Mouse (Mus musculus): ENCODE data around the gene Arfip1. TPM values are rescaled to one million over a fixed set of nuclear protein-coding genes. Genes with fewer than 3 reads are reported as not detected.

The Arfip1 gene
- 18.0 and 27.3 TPM in 2 replicates for polyA plus RNA-seq (2014; fragmentation: Nextera tagmentation; extraction: Ambion mirVana)

GRCm38 (mm10) chr3:84582023-84582912 lies at the start of gene Arfip1:
TSS of gene Arfip1 (minus strand) at chr3:84582625.
- peak within 1 kb of the TSS; percentile 83 for H3K4me3 ChIP-seq (replicated peaks; ENCODE audit: low read depth, low read length)
- peak; percentile 98 for ATAC-seq (ENCODE audit: low FRiP score, low TSS enrichment)
- peak; percentile 98 for DNase-seq
- H3K27me3 ChIP-seq (ENCODE audit: control insufficient read depth, insufficient read depth, low read length): no peaks in the 10 kb centered on the region
- no peaks in the 10 kb centered on the region for H3K36me3 ChIP-seq (ENCODE audit: control insufficient read depth, insufficient read depth, low read length)
- peak within 1 kb of the TSS; percentile 57 for H3K9ac ChIP-seq (replicated peaks; ENCODE audit: low read length)
- H3K9me3 ChIP-seq (ENCODE audit: control insufficient read depth, low read length): no peaks in the 10 kb centered on the region
- under 1% methylated on average over 70 of the region's 70 CpGs for WGBS
- peak within 1 kb of the TSS; percentile 92 for H3K27ac ChIP-seq (replicated peaks; ENCODE audit: low read depth, low read length)
- H3K4me1 ChIP-seq (ENCODE audit: control insufficient read depth, insufficient read depth, low read length): peaks cover 15% of the 10 kb centered on the region
- H3K4me2 ChIP-seq (ENCODE audit: low read length): peak within 1 kb of the TSS; percentile 67

- no peak for ATAC-seq (ENCODE audit: low FRiP score, low TSS enrichment)
- no peaks in the 10 kb centered on the region for H3K27me3 ChIP-seq (ENCODE audit: control insufficient read depth, insufficient read depth, low read length)
Observed at GRCm38 (mm10) chr3:84631586-84631985, 49.2 kb upstream of the Arfip1 start.

GRCm38 (mm10) chr3:84622026-84622425 lies 39.6 kb upstream of the Arfip1 start:
- 71% methylated on average over 3 of the region's 3 CpGs for WGBS
- no peak for ATAC-seq (ENCODE audit: low FRiP score, low TSS enrichment)
- H3K4me2 ChIP-seq (ENCODE audit: low read length): no peak overlapping the region
- DNase-seq: no peak
- no peaks in the 10 kb centered on the region for H3K36me3 ChIP-seq (ENCODE audit: control insufficient read depth, insufficient read depth, low read length)
- H3K4me1 ChIP-seq (ENCODE audit: control insufficient read depth, insufficient read depth, low read length): no peaks in the 10 kb centered on the region
- H3K27me3 ChIP-seq (ENCODE audit: control insufficient read depth, insufficient read depth, low read length): no peaks in the 10 kb centered on the region
- H3K4me3 ChIP-seq (replicated peaks; ENCODE audit: low read depth, low read length): no peak overlapping the region
- no peak overlapping the region for H3K9ac ChIP-seq (replicated peaks; ENCODE audit: low read length)
- H3K9me3 ChIP-seq (ENCODE audit: control insufficient read depth, low read length): no peaks in the 10 kb centered on the region
- H3K27ac ChIP-seq (replicated peaks; ENCODE audit: low read depth, low read length): no peak overlapping the region

More at GRCm38 (mm10) chr3:84631586-84631985, 49.2 kb upstream of the Arfip1 start:
- Histone ChIP-seq H3K4me3 (replicated peaks; ENCODE audit: low read depth, low read length) (no peak overlapping the region), H3K27ac (replicated peaks; ENCODE audit: low read depth, low read length) (no peak overlapping the region), H3K9me3 (ENCODE audit: control insufficient read depth, low read length) (no peaks in the 10 kb centered on the region), H3K9ac (replicated peaks; ENCODE audit: low read length) (no peak overlapping the region), H3K36me3 (ENCODE audit: control insufficient read depth, insufficient read depth, low read length) (no peaks in the 10 kb centered on the region), H3K4me2 (ENCODE audit: low read length) (no peak overlapping the region), H3K4me1 (ENCODE audit: control insufficient read depth, insufficient read depth, low read length) (no peaks in the 10 kb centered on the region)
- 95% methylated on average over 9 of the region's 9 CpGs for WGBS
- no peak for DNase-seq

- Histone ChIP-seq H3K9me3 (ENCODE audit: control insufficient read depth, low read length) (no peaks in the 10 kb centered on the region), H3K9ac (replicated peaks; ENCODE audit: low read length) (no peak overlapping the region), H3K4me1 (ENCODE audit: control insufficient read depth, insufficient read depth, low read length) (no peaks in the 10 kb centered on the region), H3K27ac (replicated peaks; ENCODE audit: low read depth, low read length) (no peak overlapping the region), H3K36me3 (ENCODE audit: control insufficient read depth, insufficient read depth, low read length) (no peaks in the 10 kb centered on the region), H3K4me2 (ENCODE audit: low read length) (no peak overlapping the region), H3K27me3 (ENCODE audit: control insufficient read depth, insufficient read depth, low read length) (no peaks in the 10 kb centered on the region), H3K4me3 (replicated peaks; ENCODE audit: low read depth, low read length) (no peak overlapping the region)
- ATAC-seq (ENCODE audit: low FRiP score, low TSS enrichment) (no peak), DNase-seq (no peak)
- WGBS: 92% methylated on average over 6 of the region's 6 CpGs
Observed at GRCm38 (mm10) chr3:84619725-84620124, 37.3 kb upstream of the Arfip1 start.

- H3K36me3 ChIP-seq (ENCODE audit: control insufficient read depth, insufficient read depth, low read length): no peaks in the 10 kb centered on the region
Observed at GRCm38 (mm10) chr3:84619056-84619455, 36.6 kb upstream of the Arfip1 start.

GRCm38 (mm10) chr3:84618627-84619026 lies 36.2 kb upstream of the Arfip1 start:
- DNase-seq (no peak), ATAC-seq (ENCODE audit: low FRiP score, low TSS enrichment) (no peak)
- no peaks in the 10 kb centered on the region for H3K27me3 ChIP-seq (ENCODE audit: control insufficient read depth, insufficient read depth, low read length)
- 90% methylated on average over 2 of the region's 2 CpGs for WGBS
- H3K4me1 ChIP-seq (ENCODE audit: control insufficient read depth, insufficient read depth, low read length): no peaks in the 10 kb centered on the region
- no peak overlapping the region for H3K4me2 ChIP-seq (ENCODE audit: low read length)
- H3K9me3 ChIP-seq (ENCODE audit: control insufficient read depth, low read length): no peaks in the 10 kb centered on the region
- no peak overlapping the region for H3K9ac ChIP-seq (replicated peaks; ENCODE audit: low read length)
- no peak overlapping the region for H3K4me3 ChIP-seq (replicated peaks; ENCODE audit: low read depth, low read length)
- H3K27ac ChIP-seq (replicated peaks; ENCODE audit: low read depth, low read length): no peak overlapping the region
- H3K36me3 ChIP-seq (ENCODE audit: control insufficient read depth, insufficient read depth, low read length): no peaks in the 10 kb centered on the region

More at GRCm38 (mm10) chr3:84619056-84619455, 36.6 kb upstream of the Arfip1 start:
- Histone ChIP-seq H3K4me1 (ENCODE audit: control insufficient read depth, insufficient read depth, low read length) (no peaks in the 10 kb centered on the region), H3K4me2 (ENCODE audit: low read length) (no peak overlapping the region), H3K27me3 (ENCODE audit: control insufficient read depth, insufficient read depth, low read length) (no peaks in the 10 kb centered on the region), H3K27ac (replicated peaks; ENCODE audit: low read depth, low read length) (no peak overlapping the region), H3K4me3 (replicated peaks; ENCODE audit: low read depth, low read length) (no peak overlapping the region), H3K9me3 (ENCODE audit: control insufficient read depth, low read length) (no peaks in the 10 kb centered on the region), H3K9ac (replicated peaks; ENCODE audit: low read length) (no peak overlapping the region)
- 96% methylated on average over 7 of the region's 7 CpGs for WGBS
- DNase-seq: no peak
- no peak for ATAC-seq (ENCODE audit: low FRiP score, low TSS enrichment)

GRCm38 (mm10) chr3:84615856-84616225 lies 33.4 kb upstream of the Arfip1 start:
- no peak overlapping the region for H3K27ac ChIP-seq (replicated peaks; ENCODE audit: low read depth, low read length)
- no peak overlapping the region for H3K4me3 ChIP-seq (replicated peaks; ENCODE audit: low read depth, low read length)
- no peak for DNase-seq
- 28% methylated on average over 7 of the region's 7 CpGs for whole genome bisulfite sequencing
- H3K4me1 ChIP-seq (ENCODE audit: control insufficient read depth, insufficient read depth, low read length): no peaks in the 10 kb centered on the region
- no peak overlapping the region for H3K4me2 ChIP-seq (ENCODE audit: low read length)
- H3K36me3 ChIP-seq (ENCODE audit: control insufficient read depth, insufficient read depth, low read length): no peaks in the 10 kb centered on the region
- ATAC-seq (ENCODE audit: low FRiP score, low TSS enrichment): no peak
- no peaks in the 10 kb centered on the region for H3K27me3 ChIP-seq (ENCODE audit: control insufficient read depth, insufficient read depth, low read length)
- H3K9ac ChIP-seq (replicated peaks; ENCODE audit: low read length): no peak overlapping the region
- no peaks in the 10 kb centered on the region for H3K9me3 ChIP-seq (ENCODE audit: control insufficient read depth, low read length)

GRCm38 (mm10) chr3:84615050-84615855 lies 32.8 kb upstream of the Arfip1 start:
- Histone ChIP-seq H3K27me3 (ENCODE audit: control insufficient read depth, insufficient read depth, low read length) (no peaks in the 10 kb centered on the region), H3K27ac (replicated peaks; ENCODE audit: low read depth, low read length) (no peak overlapping the region), H3K36me3 (ENCODE audit: control insufficient read depth, insufficient read depth, low read length) (no peaks in the 10 kb centered on the region), H3K4me1 (ENCODE audit: control insufficient read depth, insufficient read depth, low read length) (no peaks in the 10 kb centered on the region), H3K9me3 (ENCODE audit: control insufficient read depth, low read length) (no peaks in the 10 kb centered on the region), H3K4me2 (ENCODE audit: low read length) (no peak overlapping the region), H3K4me3 (replicated peaks; ENCODE audit: low read depth, low read length) (no peak overlapping the region), H3K9ac (replicated peaks; ENCODE audit: low read length) (no peak overlapping the region)
- ATAC-seq (ENCODE audit: low FRiP score, low TSS enrichment): no peak
- WGBS: 29% methylated on average over 5 of the region's 5 CpGs
- peak; percentile 86 for DNase-seq
